Mouse (Mus musculus): ENCODE measurements at regions not wholly inside any gene's neighbourhood (a gene's known extent, or its start where the extent isn't known, plus 50 kb on each side); places are given as distances from the start of the nearest gene placed in this dataset.

DNA sequence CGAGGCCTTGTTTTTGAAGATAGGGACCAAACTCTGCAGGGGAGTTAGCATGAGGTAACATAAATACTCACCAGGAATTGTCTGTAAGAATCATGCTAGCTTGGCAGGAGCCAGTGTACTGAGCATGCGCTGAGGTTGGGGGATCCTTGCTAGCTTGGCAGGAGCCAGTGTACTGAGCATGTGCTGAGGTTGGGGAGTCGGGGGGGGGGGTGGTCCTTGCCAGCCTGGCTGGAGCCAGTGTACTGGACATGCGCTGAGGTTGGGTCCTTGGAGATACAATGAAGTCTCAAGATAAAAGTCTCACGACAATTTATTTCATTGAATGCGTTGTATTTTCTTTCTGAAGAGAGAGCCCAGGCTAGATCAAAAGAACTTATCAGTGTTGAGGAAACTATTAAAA is 96.2 kb upstream of the Zfp827 start:
- no peak for TF ChIP-seq JUN (IDR thresholded peaks at IDR 0.05; ENCODE audit: insufficient read depth, low read depth, low read length)
- no peak for TF ChIP-seq EP300 (IDR thresholded peaks at IDR 0.05; ENCODE audit: low read length)
- no peak for TF ChIP-seq USF2 (conservative IDR thresholded peaks at IDR 0.05; ENCODE audit: low read depth, low read length)
- TF ChIP-seq SMC3 (IDR thresholded peaks at IDR 0.05; ENCODE audit: low read depth, low read length): no peak
- TF ChIP-seq ZNF384 (IDR thresholded peaks at IDR 0.05; ENCODE audit: low read depth, low read length): no peak
- TF ChIP-seq GABPA (IDR thresholded peaks at IDR 0.05; ENCODE audit: insufficient replicate concordance, low read depth, low read length): no peak
- no peak for TF ChIP-seq JUND (conservative IDR thresholded peaks at IDR 0.05; ENCODE audit: low read depth, low read length)
- no peak for TF ChIP-seq IRF4 (IDR thresholded peaks at IDR 0.05; ENCODE audit: low read depth, low read length)
- no peak for TF ChIP-seq NRF1 (IDR thresholded peaks at IDR 0.05; ENCODE audit: low read depth, low read length)
- no peak for TF ChIP-seq MEF2A (IDR thresholded peaks at IDR 0.05; ENCODE audit: borderline replicate concordance, low read depth, low read length)
- TF ChIP-seq USF1 (IDR thresholded peaks at IDR 0.05; ENCODE audit: low read depth, low read length): no peak
- no peak for TF ChIP-seq MXI1 (IDR thresholded peaks at IDR 0.05; ENCODE audit: low read depth, low read length)
- no peaks in the 10 kb centered on the region for H3K79me2 ChIP-seq (replicated peaks; ENCODE audit: control insufficient read depth, extremely low read depth, insufficient read depth, poor library complexity, severe bottlenecking)
- H3K9me3 ChIP-seq (replicated peaks; ENCODE audit: low read length): no peaks in the 10 kb centered on the region
- H3K36me3 ChIP-seq (replicated peaks in 1 of 2; ENCODE audit: control insufficient read depth in 1 of 2, insufficient read depth in 1 of 2, low read length in 1 of 2): no peaks in the 10 kb centered on the region
- H3K4me2 ChIP-seq (ENCODE audit: insufficient read depth, low read depth, poor library complexity, severe bottlenecking): no peak overlapping the region
- DNase-seq (ENCODE audit: extremely low read depth): no peak
- H3K27ac ChIP-seq (ENCODE audit: insufficient read depth, low read depth): no peak overlapping the region
- dilution Hi-C loops (cut with MboI; ENCODE audit: extremely low pct_ligation_motif_present, extremely low pct_unique_long_range_greater_than_20kb, low sequenced_read_pairs) (no loop called here), in situ Hi-C loops (cut with MboI; ENCODE audit: low pct_ligation_motif_present, low pct_unique_long_range_greater_than_20kb, low sequenced_read_pairs) (no loop called here)
- no peak overlapping the region for H3K9ac ChIP-seq (ENCODE audit: insufficient read depth, low read depth)
- H3K4me3 ChIP-seq (replicated peaks in 1 of 3; ENCODE audit: low read depth in 2 of 3, low read length in 2 of 3, poor library complexity in 1 of 3): no peak overlapping the region
- no peaks in the 10 kb centered on the region for H3K27me3 ChIP-seq (replicated peaks)
- no peaks in the 10 kb centered on the region for H3K4me1 ChIP-seq (ENCODE audit: control insufficient read depth in 1 of 2, insufficient read depth in 2 of 2)

DNA sequence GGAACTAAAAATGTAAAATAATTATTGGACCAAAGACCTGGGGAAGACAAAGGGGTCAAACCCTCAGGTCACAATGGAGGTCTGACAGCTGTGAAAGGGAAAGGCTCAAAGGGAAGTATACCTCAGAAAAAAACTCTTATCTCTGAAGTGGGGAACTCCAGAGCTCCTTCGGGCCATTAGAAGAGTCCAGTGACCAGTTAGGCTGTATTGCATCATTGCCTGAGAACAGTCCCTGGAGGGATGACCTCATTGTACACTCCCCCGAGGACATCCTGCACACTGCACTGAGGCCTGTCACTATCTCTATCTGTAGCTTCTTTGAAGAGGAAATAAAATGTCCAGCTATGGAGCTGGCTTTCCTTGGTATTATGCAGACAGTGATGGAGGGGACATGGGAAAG is 88.2 kb upstream of the Zfp827 start:
- in situ Hi-C loops (cut with MboI; ENCODE audit: low pct_ligation_motif_present, low pct_unique_long_range_greater_than_20kb, low sequenced_read_pairs) (no loop called here), dilution Hi-C loops (cut with MboI; ENCODE audit: extremely low pct_ligation_motif_present, extremely low pct_unique_long_range_greater_than_20kb, low sequenced_read_pairs) (no loop called here)
- peaks cover 18 to 46% of the 10 kb centered on the region in 2 experiments for H3K4me1 ChIP-seq (ENCODE audit: control insufficient read depth in 1 of 2, insufficient read depth in 2 of 2)
- H3K4me3 ChIP-seq (replicated peaks in 1 of 3; ENCODE audit: low read depth in 2 of 3, low read length in 2 of 3, poor library complexity in 1 of 3): no peak overlapping the region
- peak overlapping the region; percentile 69 for H3K4me2 ChIP-seq (ENCODE audit: insufficient read depth, low read depth, poor library complexity, severe bottlenecking)
- DNase-seq (ENCODE audit: extremely low read depth): peak; percentile 92
- H3K9me3 ChIP-seq (replicated peaks; ENCODE audit: low read length): peaks cover 3% of the 10 kb centered on the region
- no peaks in the 10 kb centered on the region for H3K36me3 ChIP-seq (replicated peaks in 1 of 2; ENCODE audit: control insufficient read depth in 1 of 2, insufficient read depth in 1 of 2, low read length in 1 of 2)
- H3K27me3 ChIP-seq (replicated peaks): no peaks in the 10 kb centered on the region
- peak overlapping the region; percentile 74 for H3K27ac ChIP-seq (ENCODE audit: insufficient read depth, low read depth)
- peak overlapping the region; percentile 59 for H3K9ac ChIP-seq (ENCODE audit: insufficient read depth, low read depth)
- no peaks in the 10 kb centered on the region for H3K79me2 ChIP-seq (replicated peaks; ENCODE audit: control insufficient read depth, extremely low read depth, insufficient read depth, poor library complexity, severe bottlenecking)
- TF ChIP-seq MAZ (IDR thresholded peaks at IDR 0.05; ENCODE audit: low read depth, low read length) (peak; percentile 67; the same call in 1 of the 2 replicates), TCF12 (IDR thresholded peaks at IDR 0.05; ENCODE audit: low read depth, low read length) (peak; percentile 87), RCOR1 (conservative IDR thresholded peaks at IDR 0.05; ENCODE audit: low read depth, low read length) (no peak; the same call in 1 of the 2 replicates), POLR2A (IDR thresholded peaks at IDR 0.05; ENCODE audit: low read depth, low read length) (no peak), ZC3H11A (IDR thresholded peaks at IDR 0.05; ENCODE audit: low read depth, low read length) (no peak), NELFE (IDR thresholded peaks at IDR 0.05; ENCODE audit: low read depth, low read length) (no peak), MXI1 (IDR thresholded peaks at IDR 0.05; ENCODE audit: low read depth, low read length) (no peak; the same call in 1 of the 2 replicates), ELF1 (IDR thresholded peaks at IDR 0.05; ENCODE audit: low read depth, low read length) (peak; percentile 57), KAT2A (IDR thresholded peaks at IDR 0.05; ENCODE audit: insufficient replicate concordance, low read length) (0 out of 2 replicates have a peak, but pooled peaks have one; percentile 63), ZKSCAN1 (IDR thresholded peaks at IDR 0.05; ENCODE audit: borderline replicate concordance, low read depth, low read length) (no peak), GABPA (IDR thresholded peaks at IDR 0.05; ENCODE audit: insufficient replicate concordance, low read depth, low read length) (no peak), IRF4 (IDR thresholded peaks at IDR 0.05; ENCODE audit: low read depth, low read length) (peak; percentile 81), RAD21 (IDR thresholded peaks at IDR 0.05; ENCODE audit: low read depth, low read length) (no peak), NRF1 (IDR thresholded peaks at IDR 0.05; ENCODE audit: low read depth, low read length) (no peak), POLR2AphosphoS2 (IDR thresholded peaks at IDR 0.05; ENCODE audit: low read depth, low read length) (no peak), E2F4 (IDR thresholded peaks at IDR 0.05; ENCODE audit: insufficient replicate concordance, low read depth, low read length) (no peak), MYC (IDR thresholded peaks at IDR 0.05; ENCODE audit: low read depth, low read length) (peak; percentile 57; the same call in 1 of the 2 replicates), MAFK (IDR thresholded peaks at IDR 0.05; ENCODE audit: insufficient replicate concordance, low read length) (no peak), SMC3 (IDR thresholded peaks at IDR 0.05; ENCODE audit: low read depth, low read length) (no peak), HCFC1 (IDR thresholded peaks at IDR 0.05; ENCODE audit: low read depth, low read length) (peak; percentile 57), SIN3A (IDR thresholded peaks at IDR 0.05; ENCODE audit: low read length) (peak; percentile 64; the same call in 1 of the 2 replicates), CTCF (conservative IDR thresholded peaks at IDR 0.05 in 1 of 2, IDR thresholded peaks at IDR 0.05 in 1 of 2; ENCODE audit: low read depth in 2 of 2, low read length in 2 of 2) (no peak), JUND (conservative IDR thresholded peaks at IDR 0.05; ENCODE audit: low read depth, low read length) (peak; percentile 97), BHLHE40 (IDR thresholded peaks at IDR 0.05; ENCODE audit: low read depth, low read length) (peak; percentile 79), USF1 (IDR thresholded peaks at IDR 0.05; ENCODE audit: low read depth, low read length) (no peak), USF2 (conservative IDR thresholded peaks at IDR 0.05; ENCODE audit: low read depth, low read length) (no peak), MEF2A (IDR thresholded peaks at IDR 0.05; ENCODE audit: borderline replicate concordance, low read depth, low read length) (peak; percentile 90), TBP (conservative IDR thresholded peaks at IDR 0.05; ENCODE audit: low read depth, low read length) (0 out of 2 replicates have a peak, but pooled peaks have one; percentile 40)
